Mouse (Mus musculus): ENCODE data around the gene 4921509C19Rik.
"Not testable (repeated sequence)": the region's sequence is repeated elsewhere in the genome, so short reads cannot be mapped to it uniquely, and the experiment has no call there.

The 4921509C19Rik gene

GRCm38 (mm10) chr2:151476053-151476452, at the start of gene 4921509C19Rik:
TSS of gene 4921509C19Rik (minus strand) at chr2:151476153.
- DNase-seq (ENCODE audit: low spot score in 2 of 2) = not testable (repeated sequence)

DNA sequence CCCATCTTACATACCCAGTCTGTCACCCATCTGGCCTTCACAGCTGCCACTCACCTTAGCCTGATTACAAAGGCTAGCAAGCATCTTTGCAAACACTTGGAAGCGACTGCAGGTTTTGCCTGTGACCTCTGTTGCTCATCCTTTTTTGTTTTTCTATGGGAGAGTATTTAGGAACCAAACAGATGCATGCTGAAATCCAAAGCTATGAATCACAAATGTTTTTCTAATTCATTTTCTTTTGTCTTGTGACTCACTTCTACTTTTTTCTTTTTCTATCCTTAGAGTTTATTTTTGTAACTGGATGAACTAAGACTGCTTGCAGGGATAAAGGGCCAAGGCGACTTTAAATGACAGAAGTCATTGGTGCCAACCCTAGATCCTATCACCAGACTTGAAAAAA, 49.6 kb upstream of the 4921509C19Rik start:
- DNase-seq (ENCODE audit: low spot score in 2 of 2) = no peak

- no peak for DNase-seq (ENCODE audit: low spot score in 2 of 2)
Measured at GRCm38 (mm10) chr2:151524324-151525041, 48.5 kb upstream of the 4921509C19Rik start.

DNA sequence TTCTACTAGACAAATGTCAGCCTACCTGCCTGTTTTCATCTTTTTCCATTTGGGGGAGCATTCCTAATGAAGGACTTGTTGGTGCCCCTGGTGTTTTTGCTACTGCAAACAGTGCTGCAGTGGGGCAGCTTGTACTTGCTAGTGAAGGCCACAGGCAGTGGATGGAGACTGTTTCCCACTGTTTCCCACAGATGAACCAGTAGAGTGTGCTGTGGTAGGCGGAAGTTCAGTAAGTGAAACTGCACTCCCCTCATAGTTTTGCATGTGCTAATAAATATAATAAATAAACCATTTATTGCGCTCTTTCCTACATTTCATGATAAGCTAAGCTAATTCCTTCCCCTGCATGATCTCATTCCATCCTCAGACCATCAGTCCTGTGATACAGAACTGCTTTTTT, 43.0 kb upstream of the 4921509C19Rik start:
- DNase-seq (ENCODE audit: low spot score in 2 of 2) = no peak

GRCm38 (mm10) chr2:151513525-151514285, 37.8 kb upstream of the 4921509C19Rik start:
- peak in 1 of 2 experiments; percentile 40 for DNase-seq (ENCODE audit: low spot score in 2 of 2)

GRCm38 (mm10) chr2:151512199-151512598, 36.2 kb upstream of the 4921509C19Rik start:
- peak; percentile 80 to 83 for DNase-seq (ENCODE audit: low spot score in 2 of 2)

DNA sequence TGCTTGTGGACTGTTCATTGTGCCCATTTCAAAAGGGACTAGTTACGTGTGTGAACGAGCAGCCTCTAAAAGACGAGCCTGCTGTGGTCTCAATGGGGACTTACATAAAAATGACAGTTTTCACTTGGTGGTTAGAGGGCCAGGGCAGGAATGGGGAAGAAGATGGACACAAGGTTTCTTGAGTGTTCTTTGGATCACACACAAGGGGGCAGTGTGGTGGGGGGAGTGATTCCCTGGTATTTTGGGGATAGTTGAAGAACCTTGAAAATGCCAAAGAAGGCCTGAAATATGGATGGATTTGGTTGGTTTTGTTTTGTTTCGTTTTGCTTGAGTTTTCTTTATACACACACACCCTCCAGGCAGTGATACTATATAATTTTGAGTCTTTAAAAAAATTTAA, 28.3 kb upstream of the 4921509C19Rik start:
- DNase-seq (ENCODE audit: low spot score in 2 of 2) = peak in 1 of 2 experiments; percentile 7

GRCm38 (mm10) chr2:151500442-151501007, 24.6 kb upstream of the 4921509C19Rik start:
- DNase-seq (ENCODE audit: low spot score in 2 of 2) = no peak

DNA sequence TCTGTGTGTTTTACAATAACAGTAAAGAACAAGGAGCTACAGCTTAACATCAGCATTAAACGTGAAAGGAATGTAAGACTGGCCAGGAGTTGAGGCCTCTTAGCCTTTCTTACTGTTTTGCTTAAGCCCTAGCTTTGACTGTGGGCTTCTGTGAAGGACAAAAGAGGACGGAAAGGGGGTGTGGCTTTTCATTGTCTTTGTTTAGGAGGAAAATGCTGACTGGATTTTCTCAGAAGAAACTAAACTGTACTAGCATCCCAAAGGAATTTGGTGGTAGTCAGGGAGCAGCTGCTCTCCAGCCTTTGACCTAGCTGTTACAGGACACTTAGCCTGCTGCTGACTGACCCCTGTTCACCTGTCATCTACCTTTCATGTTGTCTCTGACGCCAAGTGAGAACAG, 22.4 kb upstream of the 4921509C19Rik start:
- no peak for DNase-seq (ENCODE audit: low spot score in 2 of 2)

- peak; percentile 96 to 97 for DNase-seq (ENCODE audit: low spot score in 2 of 2)
Measured at GRCm38 (mm10) chr2:151494035-151494803, 18.3 kb upstream of the 4921509C19Rik start, which contains the start of gene Nsfl1c. TSS of gene Nsfl1c (plus strand) at chr2:151494182.

- no peak for DNase-seq (ENCODE audit: low spot score in 2 of 2)
Measured at GRCm38 (mm10) chr2:151486496-151486895, 10.5 kb upstream of the 4921509C19Rik start.

GRCm38 (mm10) chr2:151434971-151435370, 41.0 kb downstream of the 4921509C19Rik start:
- DNase-seq (ENCODE audit: low spot score in 2 of 2) = not testable (repeated sequence)

DNA sequence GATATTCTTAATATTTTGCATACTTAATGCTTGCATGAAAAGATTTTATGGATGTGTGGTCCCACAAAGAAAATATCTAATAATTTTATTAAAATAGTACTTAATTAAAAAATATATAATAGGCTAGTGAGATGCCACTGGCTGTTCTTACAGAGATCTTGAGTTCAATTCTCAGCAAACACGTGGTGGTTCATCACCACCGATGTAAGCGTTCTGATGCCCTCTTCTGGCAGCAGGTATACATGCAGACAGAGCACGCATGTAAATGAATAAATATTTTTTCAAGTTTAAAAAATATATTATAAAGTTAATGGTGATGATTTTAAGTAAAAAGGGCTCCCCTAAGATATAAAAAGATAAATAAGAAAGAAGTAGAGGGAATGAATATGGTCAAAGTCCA, 41.8 kb downstream of the 4921509C19Rik start:
- DNase-seq (ENCODE audit: low spot score in 2 of 2) = not testable (repeated sequence)
